Mouse (Mus musculus) liver, embryonic 14.5 days (tissue): ENCODE measurements around the gene Unc45a. TPM values are rescaled to one million over a fixed set of nuclear protein-coding genes. Genes with fewer than 3 reads are reported as not detected.

Source experiments
- ATAC-seq: fragments of 200-750 bp; cut with Nextera tagmentation; 2 replicates; pipeline ENCODE4 v1.8.0; 2017; ENCODE audit warnings: moderate number of reproducible peaks, mild to moderate bottlenecking, moderate library complexity; ENCODE audit not compliant: insufficient read depth
- DNase-seq, 3 experiments: peaks; one replicate each; pipeline ENCODE4 v3.0.0-alpha.2; 2012 to 2013; ENCODE audit warnings: low read depth in 3 of 3, low spot score in 3 of 3
- H3K27ac ChIP-seq: fragments of 300-500 bp; sonication (generic); 2 replicates; pipeline ENCODE4 v1.5.1; 2014; ENCODE audit warnings: moderate library complexity, mild to moderate bottlenecking, control low read depth, inconsistent platforms
- H3K27me3 ChIP-seq: fragments of 300-500 bp; sonication (generic); 2 replicates; pipeline ENCODE4 v1.6.1; 2014; ENCODE audit warnings: mild to moderate bottlenecking, low read length, moderate library complexity; ENCODE audit not compliant: control insufficient read depth, insufficient read depth
- H3K36me3 ChIP-seq: fragments of 300-500 bp; sonication (generic); replicated peaks from 2 replicates; pipeline ENCODE4 v1.6.1; 2014; ENCODE audit warnings: low read depth; ENCODE audit not compliant: control insufficient read depth, insufficient read depth
- H3K4me1 ChIP-seq, 2 experiments: fragments of 200-500 bp in 1 of 2; fragments of 300-500 bp in 1 of 2; sonication (generic) in 1 of 2; replicated peaks; 2 replicates each; pipeline ENCODE4 v1.6.1; 2012 to 2014; ENCODE audit warnings: antibody characterized with exemption in 1 of 2, inconsistent platforms in 1 of 2, low read length in 1 of 2; ENCODE audit not compliant: control insufficient read depth in 2 of 2, insufficient read depth in 2 of 2
- H3K4me2 ChIP-seq: fragments of 300-500 bp; sonication (generic); 2 replicates; pipeline ENCODE4 v1.6.1; 2014; ENCODE audit warnings: low read depth, mild to moderate bottlenecking, control low read depth, moderate library complexity
- H3K4me3 ChIP-seq, 2 experiments: fragments of 200-500 bp in 1 of 2; fragments of 300-500 bp in 1 of 2; sonication (generic) in 1 of 2; 2 replicates each; pipeline ENCODE4 v1.5.1; 2012 to 2014; ENCODE audit warnings: low read depth in 2 of 2, low read length in 2 of 2, mild to moderate bottlenecking in 2 of 2, control low read depth in 1 of 2, inconsistent platforms in 1 of 2, moderate library complexity in 1 of 2; ENCODE audit not compliant: insufficient read depth in 1 of 2
- H3K9ac ChIP-seq: fragments of 300-500 bp; sonication (generic); replicated peaks from 2 replicates; pipeline ENCODE4 v1.6.1; 2014; ENCODE audit warnings: mild to moderate bottlenecking, control low read depth, moderate library complexity
- H3K9me3 ChIP-seq: fragments of 300-500 bp; sonication (generic); 2 replicates; pipeline ENCODE4 v1.6.1; 2016; ENCODE audit warnings: low read length, mixed read lengths; ENCODE audit not compliant: control insufficient read depth
- CTCF ChIP-seq: IDR thresholded peaks from 2 replicates; pipeline ENCODE4 v1.5.1; 2016; ENCODE audit warnings: antibody characterized with exemption, low read depth, control low read depth
- EP300 ChIP-seq: IDR thresholded peaks from 2 replicates; pipeline ENCODE4 v1.6.1; 2016; ENCODE audit warnings: antibody characterized with exemption, low read depth
- WGBS: fragments of 180-500 bp; shearing (Covaris S2); extraction: QIAGEN DNeasy Blood & Tissue Kit; methylation state at CpG from one replicate; pipeline ENCODE4 v1.1.7; 2014; ENCODE audit not compliant: insufficient replicate concordance; 5-methylcytosine and 5-hydroxymethylcytosine counted together
- polyA plus RNA-seq, 2 experiments: library from polyadenylated mRNA; depleted of rRNA in 1 of 2; stranded (reverse) in 1 of 2; unstranded in 1 of 2; fragments of >200 nt; fragmentation: Nextera tagmentation in 1 of 2; extraction: Ambion mirVana in 1 of 2; gene quantifications; 2 replicates each; pipeline versions ENCODE4 v1.2.1 to v1.2.3; 2012 to 2014

Unc45a gene
- polyA plus RNA-seq, 2 experiments, result 5.6 to 7.1 TPM

- no peak overlapping the region for H3K4me2 ChIP-seq
- H3K27me3 ChIP-seq, result no peaks in the 10 kb centered on the region
- no peak overlapping the region for H3K4me3 ChIP-seq
- WGBS, result 63% methylated on average over 13 of the region's 13 CpGs
- DNase-seq (no peak), ATAC-seq (no peak)
- no peaks in the 10 kb centered on the region for H3K9me3 ChIP-seq
- H3K27ac ChIP-seq, result no peak overlapping the region
- H3K4me1 ChIP-seq, result peaks cover 4 to 18% of the 10 kb centered on the region in 2 experiments; a peak in 3 of 4 replicates
- H3K36me3 ChIP-seq, result no peaks in the 10 kb centered on the region
- no peak overlapping the region for H3K9ac ChIP-seq
- TF ChIP-seq EP300, result no peak
- TF ChIP-seq CTCF, result no peak
Observed at GRCm38 (mm10) chr7:80347670-80348586, 7.1 kb upstream of the Unc45a start.

DNA sequence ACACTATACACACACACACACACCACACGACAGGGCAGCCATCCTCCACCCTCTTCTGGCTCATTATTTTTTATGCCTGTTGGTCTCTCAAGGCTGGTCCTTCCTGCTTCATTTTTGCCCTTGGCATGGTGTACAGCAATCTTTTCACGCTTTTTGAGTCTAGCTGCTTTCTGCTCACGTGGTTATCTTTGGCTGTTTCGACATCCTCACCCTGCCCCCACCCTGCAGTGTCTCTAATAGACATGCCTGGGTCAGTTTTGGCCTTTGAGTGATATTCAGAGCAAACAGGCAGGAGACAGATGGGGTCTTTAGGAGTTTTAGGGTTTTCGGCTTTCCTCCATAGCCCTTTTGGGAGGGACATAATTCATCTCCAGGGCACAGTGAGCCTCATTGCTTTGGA is 6.0 kb upstream of the Unc45a start:
- 45% methylated on average over 5 of the region's 5 CpGs for WGBS
- no peaks in the 10 kb centered on the region for H3K9me3 ChIP-seq
- H3K27me3 ChIP-seq, result no peaks in the 10 kb centered on the region
- no peak overlapping the region for H3K4me2 ChIP-seq
- no peak overlapping the region for H3K27ac ChIP-seq
- H3K4me3 ChIP-seq, result no peak overlapping the region
- DNase-seq (no peak), ATAC-seq (no peak)
- H3K9ac ChIP-seq, result no peak overlapping the region
- H3K36me3 ChIP-seq, result no peaks in the 10 kb centered on the region
- no peak for TF ChIP-seq CTCF
- TF ChIP-seq EP300, result no peak
- peaks cover 4 to 27% of the 10 kb centered on the region in 2 experiments; a peak in 3 of 4 replicates for H3K4me1 ChIP-seq

- H3K36me3 ChIP-seq, result no peaks in the 10 kb centered on the region
- H3K27me3 ChIP-seq, result no peaks in the 10 kb centered on the region
- DNase-seq (no peak), ATAC-seq (no peak)
- H3K27ac ChIP-seq, result no peak overlapping the region
- H3K4me3 ChIP-seq, result no peak overlapping the region
- TF ChIP-seq EP300 (no peak), CTCF (no peak)
- H3K4me2 ChIP-seq, result no peak overlapping the region
- H3K9me3 ChIP-seq, result no peaks in the 10 kb centered on the region
- WGBS, result 78% methylated on average over 9 of the region's 9 CpGs
- H3K9ac ChIP-seq, result no peak overlapping the region
- H3K4me1 ChIP-seq, result peaks cover 4 to 28% of the 10 kb centered on the region in 2 experiments; a peak in 3 of 4 replicates
Observed at GRCm38 (mm10) chr7:80346173-80346572, 5.4 kb upstream of the Unc45a start.

- no peaks in the 10 kb centered on the region for H3K36me3 ChIP-seq
- TF ChIP-seq CTCF (no peak), EP300 (no peak)
- no peaks in the 10 kb centered on the region for H3K27me3 ChIP-seq
- ATAC-seq, result no peak
- WGBS, result 24% methylated on average over 19 of the region's 19 CpGs
- peaks cover 6 to 39% of the 10 kb centered on the region in 2 experiments; a peak in 3 of 4 replicates for H3K4me1 ChIP-seq
- H3K9me3 ChIP-seq, result no peaks in the 10 kb centered on the region
- H3K4me2 ChIP-seq, result peak overlapping the region; percentile 83
- peak overlapping the region; percentile 62 to 69 for H3K4me3 ChIP-seq
- peak overlapping the region; percentile 83 for H3K9ac ChIP-seq
- no peak for DNase-seq
- H3K27ac ChIP-seq, result no peak overlapping the region; the same call in 1 of the 2 replicates
Observed at GRCm38 (mm10) chr7:80343270-80344018, 2.6 kb upstream of the Unc45a start.

DNA sequence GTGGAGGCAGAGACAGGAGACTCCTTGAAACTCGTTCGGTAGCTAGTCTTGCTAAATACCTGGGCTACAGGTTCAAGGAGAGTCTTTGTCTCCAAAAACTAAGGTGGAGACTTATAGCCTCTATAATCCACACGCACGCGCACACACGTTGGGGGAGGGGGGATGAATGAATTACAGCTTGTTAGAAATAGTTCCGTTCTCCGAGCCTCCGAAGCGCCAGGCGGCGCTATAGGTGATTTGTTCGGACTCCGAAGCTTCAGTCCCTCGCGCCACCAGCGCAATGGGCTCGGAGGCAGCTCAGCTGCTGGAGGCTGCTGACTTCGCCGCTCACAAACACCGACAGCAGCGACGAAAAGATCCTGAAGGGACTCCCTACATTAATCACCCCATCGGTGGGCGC is 2.1 kb upstream of the Unc45a start, which contains the start of gene Hddc3:
Gene Hddc3, plus strand, starts transcription at position 247 of the 400 bp plus-strand sequence.
- Histone ChIP-seq H3K9ac (peak within 1 kb of the TSS; percentile 83), H3K4me3 (peak within 1 kb of the TSS; percentile 62 to 69), H3K4me1 (peaks cover 6 to 39% of the 10 kb centered on the region in 2 experiments; a peak in 3 of 4 replicates), H3K27me3 (no peaks in the 10 kb centered on the region), H3K36me3 (no peaks in the 10 kb centered on the region), H3K9me3 (no peaks in the 10 kb centered on the region), H3K27ac (no peak within 1 kb of the TSS; the same call in 1 of the 2 replicates), H3K4me2 (peak within 1 kb of the TSS; percentile 83)
- DNase-seq (peak; percentile 83 to 85 (median 85)), ATAC-seq (peak; percentile 21; the same call in 1 of the 2 replicates)
- WGBS, result under 1% methylated on average over 25 of the region's 25 CpGs
- no peak for TF ChIP-seq EP300
- TF ChIP-seq CTCF, result peak; percentile 87
